In the genomic region with DNA sequence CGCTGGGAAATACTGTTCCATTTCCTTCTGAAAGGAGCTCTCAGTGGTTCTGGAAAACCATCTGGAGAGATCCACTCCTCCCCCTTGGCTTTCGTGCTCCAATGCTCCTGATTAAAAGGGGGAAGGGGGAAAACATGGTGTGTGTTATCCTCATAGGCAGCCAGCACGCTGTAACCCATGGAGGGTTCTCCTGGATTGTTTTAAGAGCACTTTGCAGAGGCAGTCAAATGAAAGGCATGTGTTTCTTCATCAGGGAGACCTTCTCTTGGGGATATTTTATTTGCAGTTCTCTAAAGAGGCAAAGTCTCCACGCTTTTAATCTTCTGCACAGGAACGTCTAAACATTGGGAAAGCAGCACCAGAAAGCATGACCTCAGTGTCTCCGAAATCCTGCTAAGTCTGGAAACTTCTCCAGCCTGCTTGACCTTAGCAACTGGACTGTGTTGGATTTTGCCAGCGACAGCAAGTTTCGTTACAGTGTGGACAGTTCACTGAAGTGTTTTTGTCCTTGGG, we compare ENCODE assay signal across 10 mouse cellular contexts.
DNase-seq lines count a peak whose midpoint lies in the region; ATAC-seq and TF ChIP-seq lines count a peak whose summit lies in the region.
"Had no signal": no experiment of that assay in that cellular context is flagged by ENCODE, and none has a peak within 500 bp of the region (broad histone marks: within the 10 kb centered on the region; RNA-seq: fewer than 3 reads in every experiment).

No protein-coding gene starts in this region.

- DNase-seq in intestine, embryonic 14.5 days (ENCODE audit: low spot score): no peak
- peak; percentile 30 to 33 for DNase-seq in gastrocnemius, adult 8-10 months (ENCODE audit: low spot score in 2 of 2)
- peak; percentile 83 for DNase-seq in skeletal muscle tissue, adult 2 months (ENCODE audit: low read depth, low spot score)
- DNase-seq in layer of hippocampus, postnatal 10 days (ENCODE audit: low spot score in 2 of 2): no peak
- no peak for DNase-seq in frontal cortex, postnatal 10 days (ENCODE audit: low spot score in 2 of 2)
- DNase-seq in cerebellum, postnatal 25 days: no peak
- DNase-seq: right cerebral cortex, adult 18-20 months had no signal

- H3K27ac ChIP-seq in intestine, embryonic 14.5 days (ENCODE audit: low read depth): peak overlapping the region; percentile 33; the same call in 1 of the 2 replicates
- no peak overlapping the region for H3K27ac ChIP-seq in intestine, postnatal 0 days (ENCODE audit: low read depth, low read length)
- H3K27ac ChIP-seq in kidney, embryonic 15.5 days: peak overlapping the region; percentile 0; the same call in 1 of the 2 replicates
- H3K27ac ChIP-seq: midbrain, embryonic 12.5 days had no signal

- ATAC-seq in intestine, embryonic 14.5 days (replicated peaks; ENCODE audit: low FRiP score, low TSS enrichment, low read depth): no peak
- ATAC-seq in intestine, postnatal 0 days: no peak
- no peak for ATAC-seq in kidney, embryonic 15.5 days (replicated peaks; ENCODE audit: low FRiP score)

- 39% methylated on average over 8 of the region's 8 CpGs for WGBS in intestine, embryonic 14.5 days
- WGBS in intestine, postnatal 0 days: 63% methylated on average over 8 of the region's 8 CpGs
- 49% methylated on average over 8 of the region's 8 CpGs for WGBS in kidney, embryonic 15.5 days

- no peaks in the 10 kb centered on the region for H3K9me3 ChIP-seq in intestine, embryonic 14.5 days (ENCODE audit: control insufficient read depth, low read length)
- no peaks in the 10 kb centered on the region for H3K9me3 ChIP-seq in intestine, postnatal 0 days (ENCODE audit: control insufficient read depth)
- H3K9me3 ChIP-seq in kidney, embryonic 15.5 days (replicated peaks): no peaks in the 10 kb centered on the region
- H3K9me3 ChIP-seq: midbrain, embryonic 12.5 days had no signal

- no peak overlapping the region for H3K4me3 ChIP-seq in intestine, embryonic 14.5 days (ENCODE audit: low read depth, low read length)
- H3K4me3 ChIP-seq in intestine, postnatal 0 days (ENCODE audit: low read depth, low read length): no peak overlapping the region
- no peak overlapping the region for H3K4me3 ChIP-seq in kidney, embryonic 15.5 days (replicated peaks)
- H3K4me3 ChIP-seq: midbrain, embryonic 12.5 days had no signal

- no peaks in the 10 kb centered on the region for H3K27me3 ChIP-seq in intestine, embryonic 14.5 days (replicated peaks; ENCODE audit: control insufficient read depth, insufficient read depth, low read length)
- H3K27me3 ChIP-seq in intestine, postnatal 0 days (replicated peaks; ENCODE audit: control insufficient read depth, insufficient read depth, low read length): no peaks in the 10 kb centered on the region
- no peaks in the 10 kb centered on the region for H3K27me3 ChIP-seq in kidney, embryonic 15.5 days
- H3K27me3 ChIP-seq: midbrain, embryonic 12.5 days had no signal

- no peaks in the 10 kb centered on the region for H3K36me3 ChIP-seq in intestine, embryonic 14.5 days (ENCODE audit: control insufficient read depth, insufficient read depth, low read length)
- H3K36me3 ChIP-seq in intestine, postnatal 0 days (ENCODE audit: control insufficient read depth, insufficient read depth): no peaks in the 10 kb centered on the region
- H3K36me3 ChIP-seq in kidney, embryonic 15.5 days: no peaks in the 10 kb centered on the region
- H3K36me3 ChIP-seq: midbrain, embryonic 12.5 days had no signal

- no peak for TF ChIP-seq CTCF in intestine, postnatal 0 days (IDR thresholded peaks at IDR 0.05; ENCODE audit: low read depth)

- H3K9ac ChIP-seq in intestine, embryonic 14.5 days (ENCODE audit: low read length): no peak overlapping the region
- H3K9ac ChIP-seq in intestine, postnatal 0 days (ENCODE audit: low read depth, low read length): no peak overlapping the region
- H3K9ac ChIP-seq in kidney, embryonic 15.5 days: no peak overlapping the region
- H3K9ac ChIP-seq: midbrain, embryonic 12.5 days had no signal

- H3K4me2 ChIP-seq in intestine, embryonic 14.5 days (ENCODE audit: low read length): no peak overlapping the region
- H3K4me2 ChIP-seq in intestine, postnatal 0 days (replicated peaks; ENCODE audit: low read depth): no peak overlapping the region
- H3K4me2 ChIP-seq in kidney, embryonic 15.5 days: no peak overlapping the region
- H3K4me2 ChIP-seq: midbrain, embryonic 12.5 days had no signal

- H3K4me1 ChIP-seq in intestine, embryonic 14.5 days (replicated peaks; ENCODE audit: control insufficient read depth, insufficient read depth, low read length): peaks cover 25% of the 10 kb centered on the region
- H3K4me1 ChIP-seq in intestine, postnatal 0 days (replicated peaks; ENCODE audit: control insufficient read depth, insufficient read depth, low read length): no peaks in the 10 kb centered on the region
- peaks cover 18% of the 10 kb centered on the region for H3K4me1 ChIP-seq in kidney, embryonic 15.5 days

Comparison
In these comparisons a context has a peak if more than half of its experiments do, and no peak if none do; other contexts are left out.
1. DNase-seq: peak in gastrocnemius, adult 8-10 months (2 of 2) and skeletal muscle tissue, adult 2 months (single experiment); none in intestine, embryonic 14.5 days (single experiment), layer of hippocampus, postnatal 10 days (0 of 2), frontal cortex, postnatal 10 days (0 of 2) and cerebellum, postnatal 25 days (0 of 2).